ENCODE assay signal across 8 mouse cellular contexts in the genomic region with DNA sequence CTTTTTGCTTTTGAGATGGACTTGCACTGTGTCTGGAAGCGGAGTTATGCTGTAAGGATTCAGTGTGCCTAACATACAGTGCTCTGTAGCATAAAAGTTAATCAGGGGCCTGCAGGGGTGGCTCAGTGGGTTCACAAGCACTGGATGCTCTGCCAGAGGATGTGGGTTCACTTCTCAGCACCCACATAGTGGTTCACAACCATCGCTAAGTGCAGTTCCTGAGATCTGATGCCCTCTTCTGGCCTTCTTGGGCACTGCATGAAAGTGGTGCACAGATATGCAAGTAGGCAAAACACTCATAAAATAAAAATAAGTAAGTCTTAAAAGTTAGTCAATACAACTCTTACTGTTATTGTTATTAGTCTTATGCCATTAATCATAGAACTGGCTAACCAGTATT. TPM values are rescaled to one million over a fixed set of nuclear protein-coding genes. Genes with fewer than 3 reads are reported as not detected.
A peak's percentile ranks its signal among the peaks of the same experiment; 100 is the strongest.
DNase-seq lines count a peak whose midpoint lies in the region; ATAC-seq lines count a peak whose summit lies in the region.
"Had no signal": no experiment of that assay in that cellular context is flagged by ENCODE, and none has a peak within 500 bp of the region (broad histone marks: within the 10 kb centered on the region; RNA-seq: fewer than 3 reads in every experiment).

No protein-coding gene starts in this region.

- ATAC-seq in kidney, embryonic 14.5 days (ENCODE audit: low FRiP score, low TSS enrichment): no peak

- WGBS in kidney, embryonic 14.5 days: 82% methylated on average over 2 of the region's 2 CpGs

- H3K4me2 ChIP-seq in kidney, embryonic 14.5 days (replicated peaks; ENCODE audit: low read depth, low read length): no peak overlapping the region
- H3K4me2 ChIP-seq: lung, embryonic 15.5 days had no signal

- peaks cover 62% of the 10 kb centered on the region for H3K36me3 ChIP-seq in kidney, embryonic 14.5 days (ENCODE audit: control insufficient read depth, insufficient read depth, low read length)

- no peaks in the 10 kb centered on the region for H3K27me3 ChIP-seq in kidney, embryonic 14.5 days (ENCODE audit: control insufficient read depth, insufficient read depth, low read length)
- H3K27me3 ChIP-seq: lung, embryonic 15.5 days had no signal

- H3K4me1 ChIP-seq in kidney, embryonic 14.5 days (ENCODE audit: control insufficient read depth, insufficient read depth, low read length): no peaks in the 10 kb centered on the region
- H3K4me1 ChIP-seq: lung, embryonic 15.5 days had no signal

- no peak overlapping the region for H3K9ac ChIP-seq in kidney, embryonic 14.5 days (ENCODE audit: low read depth, low read length)
- H3K9ac ChIP-seq: lung, embryonic 15.5 days had no signal

- peak; percentile 52 for DNase-seq in kidney, adult 18-20 months
- DNase-seq in CD4-positive, CD25-positive, alpha-beta regulatory T cell, adult 2 months (ENCODE audit: low read depth, low spot score): peak; percentile 71
- peak; percentile 53 for DNase-seq in NIH3T3 (ENCODE audit: low read depth)
- peak; percentile 76 for DNase-seq in induced T-regulatory cell, adult 2 months (ENCODE audit: low read depth)
- DNase-seq in retina, embryonic 14.5 days (ENCODE audit: low spot score): peak; percentile 43
- no peak for DNase-seq in layer of hippocampus, postnatal 36 days

- H3K9me3 ChIP-seq in kidney, embryonic 14.5 days (ENCODE audit: control insufficient read depth, low read length): no peaks in the 10 kb centered on the region
- H3K9me3 ChIP-seq: lung, embryonic 15.5 days had no signal

- no peak overlapping the region for H3K4me3 ChIP-seq in kidney, embryonic 14.5 days (ENCODE audit: low read length)
- H3K4me3 ChIP-seq: lung, embryonic 15.5 days had no signal

- H3K27ac ChIP-seq in kidney, embryonic 14.5 days (ENCODE audit: low read depth, low read length): no peak overlapping the region
- H3K27ac ChIP-seq: lung, embryonic 15.5 days had no signal

RNA-seq across cellular contexts. Expression of a gene that starts 6.8 kb away (rescaled TPM):
- 35.7 and 37.8 TPM in 2 replicates for polyA plus RNA-seq in kidney, embryonic 14.5 days (2014; fragmentation: Nextera tagmentation; extraction: Ambion mirVana)
- 10 to 100 TPM; 24.3 to 29.0 TPM for total RNA-seq in layer of hippocampus, postnatal 36 days (2021)

RNA-seq across cellular contexts. Expression of a gene that starts 7.3 kb away (rescaled TPM):
- polyA plus RNA-seq in kidney, embryonic 14.5 days (2014; fragmentation: Nextera tagmentation; extraction: Ambion mirVana): 23.6 and 44.2 TPM in 2 replicates
- 10 to 100 TPM; 27.3 to 31.9 TPM for total RNA-seq in layer of hippocampus, postnatal 36 days (2021)

RNA-seq across cellular contexts. Expression of a gene that starts 14.1 kb away (rescaled TPM):
- polyA plus RNA-seq in kidney, embryonic 14.5 days (2014; fragmentation: Nextera tagmentation; extraction: Ambion mirVana): 11.1 and 11.5 TPM in 2 replicates
- total RNA-seq in layer of hippocampus, postnatal 36 days (2021): 1 to 10 TPM; 5.4 to 6.4 TPM

RNA-seq across cellular contexts. Expression of a gene that starts 30.0 kb away (rescaled TPM):
- polyA plus RNA-seq in kidney, embryonic 14.5 days (2014; fragmentation: Nextera tagmentation; extraction: Ambion mirVana): 0.72 and 1.0 TPM in 2 replicates
- total RNA-seq in layer of hippocampus, postnatal 36 days (2021): 1 to 10 TPM in 1 of 2 experiments, under 1 TPM in 1; 0.95 to 1.2 TPM

RNA-seq across cellular contexts. Expression of a gene that starts 31.0 kb away (rescaled TPM):
- polyA plus RNA-seq in kidney, embryonic 14.5 days (2014; fragmentation: Nextera tagmentation; extraction: Ambion mirVana): 15.7 and 20.6 TPM in 2 replicates
- 100 to 1,000 TPM; 153 to 161 TPM for total RNA-seq in layer of hippocampus, postnatal 36 days (2021)

Comparison
In these comparisons a context has a peak if more than half of its experiments do, and no peak if none do; other contexts are left out.
1. DNase-seq: peak in kidney, adult 18-20 months (single experiment), CD4-positive, CD25-positive, alpha-beta regulatory T cell, adult 2 months (single experiment), NIH3T3 (single experiment), induced T-regulatory cell, adult 2 months (single experiment) and retina, embryonic 14.5 days (single experiment); none in layer of hippocampus, postnatal 36 days (0 of 2).